Mouse (Mus musculus): ENCODE measurements around the gene Tmc8. TPM values are rescaled to one million over a fixed set of nuclear protein-coding genes. Genes with fewer than 3 reads are reported as not detected.

Gene Tmc8
- polyA plus RNA-seq, 1 experiment from 2014 or later: 0.92 TPM

DNA sequence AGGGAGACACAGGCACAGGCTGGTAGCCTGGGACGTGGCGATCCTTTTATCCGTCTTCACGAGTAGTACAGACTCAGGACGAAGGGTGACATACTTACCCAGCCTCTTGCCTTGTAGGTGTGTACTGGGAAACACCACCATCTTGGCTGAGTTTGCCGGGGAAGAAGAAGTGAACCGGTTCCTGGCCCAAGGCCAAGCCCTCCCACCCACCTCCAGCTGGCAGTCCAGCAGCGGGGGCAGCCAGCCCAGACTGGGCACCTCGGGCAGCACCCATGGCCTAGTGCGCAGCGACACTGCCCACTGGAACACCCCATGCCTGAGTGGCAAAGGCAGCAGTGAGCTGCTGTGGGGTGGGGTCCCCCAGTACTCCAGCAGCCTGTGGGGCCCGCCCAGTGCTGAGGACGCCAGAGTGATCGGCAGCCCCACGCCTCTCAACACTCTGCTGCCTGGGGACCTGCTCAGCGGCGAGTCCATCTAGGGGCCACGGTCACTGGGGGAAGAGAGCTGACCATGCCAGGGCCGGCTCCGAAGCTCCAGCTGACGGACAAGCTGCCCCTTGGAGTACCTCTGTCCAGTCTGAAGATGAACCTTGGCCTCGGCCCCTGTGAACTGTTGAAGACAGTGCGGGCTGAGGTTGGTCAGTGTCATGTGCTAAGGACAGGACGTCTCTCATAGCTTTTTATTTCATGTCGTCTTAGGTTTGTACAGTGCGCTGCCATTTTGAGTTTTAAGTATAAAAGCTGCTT is 21.3 kb upstream of the Tmc8 start:
- no peaks in the 10 kb centered on the region for H3K27me3 ChIP-seq
- no peaks in the 10 kb centered on the region for H3K4me1 ChIP-seq
- H3K36me3 ChIP-seq: peaks cover 93% of the 10 kb centered on the region
- H3K9ac ChIP-seq (replicated peaks): no peak overlapping the region
- WGBS: 94% methylated on average over 26 of the region's 26 CpGs
- no peak for ATAC-seq (ENCODE audit: low FRiP score, low read depth)
- H3K4me2 ChIP-seq (replicated peaks): no peak overlapping the region
- no peaks in the 10 kb centered on the region for H3K9me3 ChIP-seq
- no peak overlapping the region for H3K27ac ChIP-seq (replicated peaks)
- no peak overlapping the region for H3K4me3 ChIP-seq

DNA sequence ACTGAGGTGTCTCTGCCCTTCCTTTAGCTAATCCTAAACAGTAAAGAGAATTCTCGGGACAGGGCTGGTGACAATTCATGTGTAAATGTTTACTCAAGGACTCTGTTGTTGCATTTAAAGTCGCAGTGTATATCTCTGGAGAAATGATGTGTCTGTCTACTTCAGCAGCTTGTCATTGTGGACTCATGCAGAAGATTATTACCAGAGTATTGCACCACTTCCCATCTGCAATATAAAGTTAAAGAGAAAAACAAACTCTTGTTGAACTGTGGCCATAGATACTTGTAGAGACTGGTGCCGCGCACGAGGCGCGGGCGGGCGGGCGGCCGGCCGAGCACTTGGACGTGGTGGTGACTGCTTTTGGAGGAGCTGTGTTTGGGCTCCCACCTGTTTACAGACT is 20.1 kb upstream of the Tmc8 start:
- Histone ChIP-seq H3K27ac (replicated peaks) (no peak overlapping the region), H3K4me2 (replicated peaks) (no peak overlapping the region), H3K27me3 (no peaks in the 10 kb centered on the region), H3K4me1 (no peaks in the 10 kb centered on the region), H3K4me3 (no peak overlapping the region), H3K9me3 (no peaks in the 10 kb centered on the region), H3K36me3 (peaks cover 86% of the 10 kb centered on the region), H3K9ac (replicated peaks) (no peak overlapping the region)
- ATAC-seq (ENCODE audit: low FRiP score, low read depth): no peak
- WGBS: 92% methylated on average over 13 of the region's 13 CpGs

DNA sequence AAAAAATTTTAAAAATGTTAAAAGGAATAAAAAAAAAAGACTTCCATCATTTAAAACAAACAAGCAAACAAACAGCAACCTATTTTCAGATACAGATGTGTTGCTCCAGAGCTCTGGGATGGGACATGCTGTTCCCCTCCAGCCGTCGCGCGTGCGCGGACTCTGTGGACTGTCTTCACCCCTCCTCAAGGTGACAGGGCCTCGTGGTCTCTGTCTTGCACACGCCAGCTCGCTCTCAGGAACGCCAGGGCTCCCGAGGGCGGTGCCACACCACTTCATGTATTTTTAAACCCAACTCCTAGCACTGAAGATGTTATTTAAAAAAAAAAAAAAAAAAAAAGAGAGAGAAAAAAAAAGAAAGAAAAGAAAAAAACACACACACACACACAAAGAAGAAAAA is 19.6 kb upstream of the Tmc8 start:
- WGBS: 89% methylated on average over 12 of the region's 12 CpGs
- Histone ChIP-seq H3K27ac (replicated peaks) (no peak overlapping the region), H3K4me3 (no peak overlapping the region), H3K4me2 (replicated peaks) (no peak overlapping the region), H3K36me3 (peaks cover 81% of the 10 kb centered on the region), H3K4me1 (no peaks in the 10 kb centered on the region), H3K27me3 (no peaks in the 10 kb centered on the region), H3K9me3 (no peaks in the 10 kb centered on the region), H3K9ac (replicated peaks) (no peak overlapping the region)
- no peak for ATAC-seq (ENCODE audit: low FRiP score, low read depth)

DNA sequence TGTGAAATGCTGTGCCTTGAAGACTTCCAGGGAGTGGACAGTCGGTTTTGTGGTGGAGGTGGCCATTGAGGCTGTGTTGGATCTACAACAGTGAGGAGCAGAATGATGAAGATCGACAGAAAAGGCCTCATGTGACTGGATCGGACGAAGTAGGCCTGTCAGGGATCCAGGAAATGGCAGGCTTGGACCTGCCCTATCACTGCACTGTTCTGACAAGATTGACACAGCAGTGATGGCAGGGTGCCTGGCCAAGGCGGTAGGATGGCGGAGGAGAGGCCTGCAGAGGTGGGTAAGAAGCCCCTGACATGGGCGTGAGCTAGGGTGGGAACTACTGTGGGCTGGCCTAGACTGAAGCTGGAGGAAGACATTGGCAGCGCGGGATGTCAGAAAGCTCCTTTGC is 17.6 kb upstream of the Tmc8 start:
- Histone ChIP-seq H3K9ac (replicated peaks) (no peak overlapping the region), H3K9me3 (no peaks in the 10 kb centered on the region), H3K4me1 (0 out of 2 replicates have a peak, but pooled peaks cover under 1% of the 10 kb centered on the region), H3K4me2 (replicated peaks) (no peak overlapping the region), H3K27me3 (no peaks in the 10 kb centered on the region), H3K27ac (replicated peaks) (no peak overlapping the region), H3K36me3 (peaks cover 60% of the 10 kb centered on the region), H3K4me3 (no peak overlapping the region)
- 94% methylated on average over 9 of the region's 9 CpGs for WGBS
- no peak for ATAC-seq (ENCODE audit: low FRiP score, low read depth)

DNA sequence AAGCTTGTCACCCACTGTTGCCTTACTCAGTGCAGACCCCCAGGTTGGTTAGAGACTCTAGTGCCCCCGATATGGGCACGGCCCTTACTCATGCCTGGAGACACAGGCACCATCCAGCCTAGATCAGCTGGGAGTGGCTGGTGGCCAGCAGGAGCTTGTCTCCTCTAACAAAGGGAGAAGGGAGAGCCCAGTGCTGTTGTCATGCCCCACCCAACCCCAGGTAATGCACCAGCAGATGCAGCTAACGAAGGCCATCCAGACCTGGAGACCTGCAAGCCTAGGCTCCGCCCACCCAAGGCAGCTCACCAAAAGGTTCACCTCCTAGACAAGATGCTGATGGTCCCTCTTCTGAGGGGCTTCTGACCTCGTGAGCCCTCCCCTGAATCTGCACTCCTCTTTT is 16.5 kb upstream of the Tmc8 start:
- H3K36me3 ChIP-seq: peaks cover 50% of the 10 kb centered on the region
- H3K4me1 ChIP-seq: 0 out of 2 replicates have a peak, but pooled peaks cover 9% of the 10 kb centered on the region
- H3K27me3 ChIP-seq: no peaks in the 10 kb centered on the region
- H3K4me3 ChIP-seq: no peak overlapping the region
- no peak overlapping the region for H3K4me2 ChIP-seq (replicated peaks)
- no peak overlapping the region for H3K9ac ChIP-seq (replicated peaks)
- no peaks in the 10 kb centered on the region for H3K9me3 ChIP-seq
- no peak overlapping the region for H3K27ac ChIP-seq (replicated peaks)
- no peak for ATAC-seq (ENCODE audit: low FRiP score, low read depth)
- 93% methylated on average over 5 of the region's 5 CpGs for WGBS

DNA sequence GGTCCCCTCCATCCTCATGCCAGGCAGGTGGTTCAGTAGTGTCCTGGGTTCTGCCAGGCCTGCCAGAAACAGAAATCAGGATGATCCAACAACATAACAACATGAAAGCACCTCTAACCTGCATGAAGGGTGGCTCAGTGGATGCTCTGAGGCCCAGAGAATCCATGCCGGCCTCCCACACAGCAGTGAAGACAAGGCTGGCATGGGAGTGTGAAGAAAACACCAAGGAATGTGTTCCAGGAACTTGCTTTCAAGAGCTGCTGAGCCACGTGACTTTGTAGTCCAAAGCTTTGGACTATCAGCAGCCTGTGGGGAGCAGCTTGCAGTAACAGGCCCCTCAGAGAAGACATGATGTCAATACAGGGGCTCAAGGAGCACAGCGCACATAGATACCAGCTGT is 15.6 kb upstream of the Tmc8 start:
- 0 out of 2 replicates have a peak, but pooled peaks cover 9% of the 10 kb centered on the region for H3K4me1 ChIP-seq
- no peaks in the 10 kb centered on the region for H3K27me3 ChIP-seq
- H3K9ac ChIP-seq (replicated peaks): no peak overlapping the region
- no peak overlapping the region for H3K4me2 ChIP-seq (replicated peaks)
- no peak overlapping the region; the same call in 1 of the 2 replicates for H3K27ac ChIP-seq (replicated peaks)
- H3K9me3 ChIP-seq: no peaks in the 10 kb centered on the region
- no peak for ATAC-seq (ENCODE audit: low FRiP score, low read depth)
- H3K36me3 ChIP-seq: peaks cover 41% of the 10 kb centered on the region
- no peak overlapping the region for H3K4me3 ChIP-seq
- WGBS: 89% methylated on average over 3 of the region's 3 CpGs

DNA sequence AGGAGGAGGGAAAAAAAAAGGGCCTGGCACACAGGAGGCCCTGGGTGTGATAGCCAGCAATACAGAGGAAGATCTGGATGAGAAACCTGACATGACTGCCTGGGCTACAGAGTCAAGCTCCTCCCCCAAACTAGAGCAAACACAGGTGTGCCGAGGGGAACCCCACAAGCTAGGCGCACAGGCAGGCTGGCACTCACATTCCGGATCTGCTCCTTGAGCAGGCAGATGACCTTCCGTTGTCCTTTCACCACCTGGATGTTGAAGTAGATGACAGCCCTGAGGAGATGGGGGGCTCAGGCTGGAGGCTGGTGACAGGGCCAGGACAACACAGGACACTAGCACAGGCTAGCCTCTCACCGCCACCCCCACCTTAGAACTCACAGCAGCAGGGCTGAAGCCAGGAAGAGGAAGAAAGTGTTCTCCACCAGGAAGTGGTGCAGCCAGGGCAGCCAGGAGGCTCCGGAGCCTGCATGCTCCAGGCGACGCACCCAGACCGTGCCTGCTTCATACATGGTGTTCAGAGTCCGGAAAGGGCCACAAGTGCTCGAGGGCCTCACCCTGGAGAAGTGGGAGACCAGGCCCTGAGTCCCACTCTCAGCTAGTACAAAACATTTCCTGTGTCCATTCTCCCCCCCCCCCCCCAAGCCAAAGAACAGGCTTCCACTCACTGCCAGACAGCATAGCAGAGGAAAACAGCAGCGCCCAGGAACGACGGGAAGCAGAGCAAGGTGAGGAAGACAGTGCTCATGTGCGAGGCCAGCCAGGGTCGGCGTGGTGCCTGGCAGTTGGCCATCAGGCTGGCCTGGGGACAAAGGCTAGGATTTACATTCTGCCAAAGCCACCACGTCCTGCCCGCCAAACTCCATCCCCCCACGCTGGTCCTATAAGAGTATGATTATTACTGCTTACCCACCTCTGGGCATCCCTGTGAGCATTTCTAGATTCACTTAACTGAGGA is 12.9 kb upstream of the Tmc8 start:
- Histone ChIP-seq H3K27me3 (no peaks in the 10 kb centered on the region), H3K9me3 (no peaks in the 10 kb centered on the region), H3K4me2 (replicated peaks) (no peak overlapping the region), H3K27ac (replicated peaks) (no peak overlapping the region), H3K4me1 (0 out of 2 replicates have a peak, but pooled peaks cover 9% of the 10 kb centered on the region), H3K36me3 (peaks cover 20% of the 10 kb centered on the region), H3K9ac (replicated peaks) (no peak overlapping the region), H3K4me3 (no peak overlapping the region)
- no peak for ATAC-seq (ENCODE audit: low FRiP score, low read depth)
- 86% methylated on average over 20 of the region's 20 CpGs for WGBS

DNA sequence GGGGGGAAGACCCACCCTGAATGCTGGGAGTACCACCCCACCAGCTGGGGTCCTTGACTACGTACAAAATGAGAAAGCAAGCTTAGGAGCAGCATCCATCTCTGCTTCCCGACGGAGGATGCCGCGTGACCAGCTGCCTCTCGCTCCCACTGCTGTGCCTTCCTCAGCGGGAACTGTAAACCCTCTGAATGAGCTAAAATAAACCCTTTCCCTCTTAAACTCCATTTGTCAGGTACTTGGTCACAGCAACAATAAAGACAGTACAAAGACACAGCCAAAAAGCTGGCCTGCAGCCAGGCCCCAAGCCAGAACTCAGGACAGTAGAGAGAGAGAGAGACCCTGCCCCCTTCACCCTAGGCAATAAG is 12.2 kb upstream of the Tmc8 start:
- Histone ChIP-seq H3K4me2 (replicated peaks) (no peak overlapping the region), H3K36me3 (peaks cover 14% of the 10 kb centered on the region), H3K27me3 (no peaks in the 10 kb centered on the region), H3K4me3 (no peak overlapping the region), H3K27ac (replicated peaks) (no peak overlapping the region), H3K9ac (replicated peaks) (no peak overlapping the region), H3K4me1 (0 out of 2 replicates have a peak, but pooled peaks cover 9% of the 10 kb centered on the region), H3K9me3 (no peaks in the 10 kb centered on the region)
- ATAC-seq (ENCODE audit: low FRiP score, low read depth): no peak
- WGBS: 86% methylated on average over 7 of the region's 7 CpGs

DNA sequence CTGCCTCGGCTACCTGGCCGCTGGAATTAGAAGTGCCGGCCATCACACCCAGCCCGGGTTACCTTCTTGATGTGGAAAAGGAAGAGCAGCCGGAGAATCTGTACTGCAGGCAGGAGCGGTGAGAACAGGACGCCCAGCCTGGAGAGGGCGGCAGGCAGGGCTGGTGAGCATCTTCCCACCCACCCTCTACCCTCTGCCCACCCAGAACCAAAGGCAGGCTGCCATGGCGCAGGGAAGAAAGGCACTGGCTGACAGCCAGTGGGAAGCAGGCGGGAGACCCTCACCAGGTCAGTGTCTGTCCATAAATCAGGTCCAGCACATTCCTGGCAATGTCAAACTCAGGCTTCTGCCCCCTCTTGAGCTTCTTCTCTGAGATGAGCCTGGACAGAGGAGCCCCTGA is 11.5 kb upstream of the Tmc8 start:
- Histone ChIP-seq H3K4me3 (no peak overlapping the region), H3K4me2 (replicated peaks) (no peak overlapping the region), H3K9me3 (no peaks in the 10 kb centered on the region), H3K9ac (replicated peaks) (no peak overlapping the region), H3K4me1 (0 out of 2 replicates have a peak, but pooled peaks cover 9% of the 10 kb centered on the region), H3K27me3 (no peaks in the 10 kb centered on the region), H3K36me3 (peaks cover 6% of the 10 kb centered on the region; the same call in 1 of the 2 replicates), H3K27ac (replicated peaks) (no peak overlapping the region)
- no peak for ATAC-seq (ENCODE audit: low FRiP score, low read depth)
- 90% methylated on average over 10 of the region's 10 CpGs for WGBS

DNA sequence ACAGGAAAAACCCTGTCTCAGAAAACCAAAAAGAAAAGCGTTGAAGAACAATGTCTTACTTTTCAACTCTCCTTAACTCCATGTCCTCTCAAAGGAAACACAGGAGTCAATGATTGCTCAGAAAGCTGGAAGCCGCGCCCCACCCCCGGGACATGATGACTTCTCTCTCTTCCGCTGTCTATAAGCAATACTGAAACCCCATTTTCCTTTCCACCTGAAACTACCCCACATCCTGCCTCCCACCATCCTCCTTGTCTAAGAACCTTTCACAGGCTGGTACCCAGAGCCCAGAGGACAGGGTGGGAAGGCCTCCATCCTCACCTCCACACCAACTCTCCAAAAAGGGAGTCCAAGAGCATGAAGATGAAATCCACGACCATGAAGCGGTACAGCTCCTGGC is 9.5 kb upstream of the Tmc8 start:
- H3K4me3 ChIP-seq: no peak overlapping the region
- no peak overlapping the region for H3K4me2 ChIP-seq (replicated peaks)
- 0 out of 2 replicates have a peak, but pooled peaks cover 9% of the 10 kb centered on the region for H3K4me1 ChIP-seq
- H3K27ac ChIP-seq (replicated peaks): no peak overlapping the region
- 93% methylated on average over 7 of the region's 7 CpGs for WGBS
- H3K9ac ChIP-seq (replicated peaks): no peak overlapping the region
- no peak for ATAC-seq (ENCODE audit: low FRiP score, low read depth)
- H3K27me3 ChIP-seq: no peaks in the 10 kb centered on the region
- H3K36me3 ChIP-seq: no peaks in the 10 kb centered on the region
- H3K9me3 ChIP-seq: no peaks in the 10 kb centered on the region

DNA sequence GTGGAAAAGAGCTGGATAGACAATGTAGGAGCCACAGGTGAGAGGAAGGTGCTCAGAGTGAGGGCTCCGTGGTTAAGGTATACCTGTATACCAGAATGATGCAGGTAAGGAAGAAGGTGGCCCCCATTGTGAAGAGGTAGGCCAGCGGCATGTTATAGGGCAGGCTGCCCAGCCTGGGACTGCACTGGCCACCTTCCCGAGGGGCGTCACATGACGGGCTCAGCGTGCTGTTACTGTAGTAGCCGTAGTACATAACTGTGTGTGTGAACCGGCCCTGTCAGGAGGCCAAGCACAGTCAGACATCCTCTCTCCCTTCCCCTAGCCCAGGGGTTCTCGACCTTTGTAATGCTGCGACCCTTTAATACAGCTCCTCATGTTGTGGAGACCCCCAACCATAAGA is 7.0 kb upstream of the Tmc8 start:
- H3K36me3 ChIP-seq: no peaks in the 10 kb centered on the region
- H3K9ac ChIP-seq (replicated peaks): no peak overlapping the region
- H3K27me3 ChIP-seq: peaks cover 18% of the 10 kb centered on the region
- H3K9me3 ChIP-seq: no peaks in the 10 kb centered on the region
- WGBS: 92% methylated on average over 10 of the region's 10 CpGs
- ATAC-seq (ENCODE audit: low FRiP score, low read depth): no peak
- no peak overlapping the region for H3K27ac ChIP-seq (replicated peaks)
- no peak overlapping the region for H3K4me3 ChIP-seq
- no peak overlapping the region for H3K4me2 ChIP-seq (replicated peaks)
- peaks cover 14% of the 10 kb centered on the region for H3K4me1 ChIP-seq

DNA sequence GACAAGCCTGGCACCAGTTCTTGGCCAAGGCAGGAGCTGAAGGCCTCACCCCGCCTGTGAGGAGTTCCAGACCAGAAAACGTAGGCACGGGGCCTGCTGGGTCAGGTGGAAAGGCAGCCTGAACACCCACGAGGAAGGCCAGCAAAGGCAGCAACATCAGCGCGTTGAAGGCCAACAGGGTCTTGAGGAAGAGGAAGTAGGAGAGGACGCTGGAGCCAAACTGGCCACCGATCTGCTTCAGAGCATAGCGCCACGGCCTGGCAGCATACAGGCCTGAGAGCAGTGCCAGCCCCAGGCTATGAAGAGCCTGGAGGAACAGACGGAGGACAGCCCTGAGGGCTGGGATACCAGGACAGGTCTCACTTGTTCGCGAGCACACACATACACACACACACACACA is 6.3 kb upstream of the Tmc8 start:
- Histone ChIP-seq H3K4me3 (no peak overlapping the region), H3K27ac (replicated peaks) (no peak overlapping the region), H3K9me3 (no peaks in the 10 kb centered on the region), H3K27me3 (peaks cover 24% of the 10 kb centered on the region), H3K4me2 (replicated peaks) (no peak overlapping the region), H3K9ac (replicated peaks) (no peak overlapping the region), H3K36me3 (no peaks in the 10 kb centered on the region), H3K4me1 (peaks cover 17% of the 10 kb centered on the region)
- no peak for ATAC-seq (ENCODE audit: low FRiP score, low read depth)
- WGBS: 91% methylated on average over 13 of the region's 13 CpGs

Data from midbrain, embryonic 12.5 days (tissue).